Mouse (Mus musculus) skeletal muscle tissue, adult 2 months (tissue): Measurements from ENCODE around the gene Glycam1.
A peak's percentile ranks its signal among the peaks of the same experiment; 100 is the strongest.

Experiments used
- DNase-seq: peaks from one replicate; pipeline ENCODE4 v3.0.0-alpha.2; 2012; ENCODE audit warnings: low read depth, low spot score

The Glycam1 gene

GRCm38 (mm10) chr15:103519386-103520378 is 45.2 kb downstream of the Glycam1 start:
- DNase-seq, result no peak

GRCm38 (mm10) chr15:103518600-103519385 is 46.1 kb downstream of the Glycam1 start:
- DNase-seq, result no peak

GRCm38 (mm10) chr15:103514914-103515313 is 50.0 kb downstream of the Glycam1 start:
- no peak for DNase-seq

- peak; percentile 54 for DNase-seq
These were observed 50.8 kb downstream of the Glycam1 start for GRCm38 (mm10) chr15:103514119-103514518.

DNA sequence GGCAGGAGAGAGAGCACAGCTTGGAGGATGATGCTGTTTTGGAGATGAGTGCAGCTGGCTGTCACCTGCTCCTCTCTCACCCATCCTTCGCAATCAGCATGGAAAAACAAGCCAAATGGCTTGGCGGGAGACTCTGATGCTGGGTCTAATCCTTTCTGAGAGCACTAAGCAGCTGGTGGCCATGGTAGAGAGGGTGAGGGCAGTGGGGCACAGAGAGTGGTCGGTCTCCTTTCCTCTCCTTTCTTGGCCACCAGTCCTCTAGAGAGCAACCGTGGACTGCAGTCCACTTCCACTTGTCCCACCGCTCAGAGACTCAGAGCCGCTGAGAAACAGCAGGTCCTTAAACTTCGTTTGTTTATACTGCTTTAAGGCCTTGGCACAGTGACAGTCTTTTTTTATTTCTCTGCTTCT is 51.3 kb downstream of the Glycam1 start:
- no peak for DNase-seq
